Mouse (Mus musculus) midbrain, embryonic 16.5 days (tissue): ENCODE data around the gene Sult2b1. TPM values are rescaled to one million over a fixed set of nuclear protein-coding genes. Genes with fewer than 3 reads are reported as not detected.

Experiments
- ATAC-seq: fragments of 200-750 bp; cut with Nextera tagmentation; 2 replicates; pipeline ENCODE4 v1.8.0; 2017; ENCODE audit warnings: moderate TSS enrichment
- H3K27ac ChIP-seq: fragments of 300-500 bp; sonication (generic); 2 replicates; pipeline ENCODE4 v1.5.1; 2014; ENCODE audit warnings: mild to moderate bottlenecking, low read length, mixed read lengths
- H3K27me3 ChIP-seq: fragments of 300-500 bp; sonication (generic); 2 replicates; pipeline ENCODE4 v1.6.1; 2014; ENCODE audit warnings: low read depth, low read length, mixed read lengths; ENCODE audit not compliant: control insufficient read depth, insufficient read depth
- H3K36me3 ChIP-seq: fragments of 300-500 bp; sonication (generic); 2 replicates; pipeline ENCODE4 v1.6.1; 2014; ENCODE audit warnings: mild to moderate bottlenecking, low read length, moderate library complexity, mixed read lengths; ENCODE audit not compliant: control insufficient read depth, insufficient read depth
- H3K4me1 ChIP-seq: fragments of 300-500 bp; sonication (generic); 2 replicates; pipeline ENCODE4 v1.6.1; 2014; ENCODE audit warnings: mild to moderate bottlenecking, low read length, mixed read lengths; ENCODE audit not compliant: control insufficient read depth, insufficient read depth
- H3K4me2 ChIP-seq: fragments of 300-500 bp; sonication (generic); 2 replicates; pipeline ENCODE4 v1.6.1; 2014; ENCODE audit warnings: mild to moderate bottlenecking, low read length, mixed read lengths
- H3K4me3 ChIP-seq: fragments of 300-500 bp; sonication (generic); 2 replicates; pipeline ENCODE4 v1.5.1; 2014; ENCODE audit warnings: low read depth, mild to moderate bottlenecking, low read length, moderate library complexity, mixed read lengths
- H3K9ac ChIP-seq: fragments of 300-500 bp; sonication (generic); 2 replicates; pipeline ENCODE4 v1.6.1; 2014; ENCODE audit warnings: low read depth, low read length, mixed read lengths
- H3K9me3 ChIP-seq: fragments of 300-500 bp; sonication (generic); replicated peaks from 2 replicates; pipeline ENCODE4 v1.6.1; 2014; ENCODE audit warnings: mild to moderate bottlenecking, low read length, mixed read lengths; ENCODE audit not compliant: control insufficient read depth, poor library complexity, severe bottlenecking
- WGBS: fragments of 180-500 bp; shearing (Covaris S2); extraction: QIAGEN DNeasy Blood & Tissue Kit; methylation state at CpG from one replicate; pipeline ENCODE4 v1.1.7; 2014; 5-methylcytosine and 5-hydroxymethylcytosine counted together
- polyA plus RNA-seq: library from polyadenylated mRNA; unstranded; fragments of >200 nt; fragmentation: Nextera tagmentation; extraction: Ambion mirVana; gene quantifications from 2 replicates; pipeline ENCODE4 v1.2.1, GENCODE M21; 2015

Sult2b1 gene
- polyA plus RNA-seq, 1 experiment from 2014 or later: 6.4 TPM

GRCm38 (mm10) chr7:45747450-45747849 lies 37.0 kb downstream of the Sult2b1 start:
- Histone ChIP-seq H3K27ac (no peak overlapping the region), H3K4me2 (no peak overlapping the region), H3K4me1 (peaks cover 3% of the 10 kb centered on the region; the same call in 1 of the 2 replicates), H3K4me3 (no peak overlapping the region), H3K9ac (no peak overlapping the region), H3K27me3 (no peaks in the 10 kb centered on the region), H3K36me3 (no peaks in the 10 kb centered on the region), H3K9me3 (no peaks in the 10 kb centered on the region)
- ATAC-seq: no peak
- 79% methylated on average over 5 of the region's 5 CpGs for WGBS

GRCm38 (mm10) chr7:45746518-45746917 lies 38.0 kb downstream of the Sult2b1 start:
- 73% methylated on average over 6 of the region's 6 CpGs for WGBS
- Histone ChIP-seq H3K4me3 (no peak overlapping the region), H3K4me2 (no peak overlapping the region), H3K36me3 (no peaks in the 10 kb centered on the region), H3K9ac (no peak overlapping the region), H3K27me3 (no peaks in the 10 kb centered on the region; the same call in 1 of the 2 replicates), H3K9me3 (no peaks in the 10 kb centered on the region), H3K27ac (no peak overlapping the region), H3K4me1 (peaks cover 3% of the 10 kb centered on the region; the same call in 1 of the 2 replicates)
- no peak for ATAC-seq

GRCm38 (mm10) chr7:45744387-45744786 lies 40.1 kb downstream of the Sult2b1 start:
- no peak for ATAC-seq
- Histone ChIP-seq H3K27ac (no peak overlapping the region), H3K36me3 (no peaks in the 10 kb centered on the region), H3K9ac (no peak overlapping the region), H3K4me2 (no peak overlapping the region), H3K4me1 (peaks cover under 1% of the 10 kb centered on the region; the same call in 1 of the 2 replicates), H3K9me3 (no peaks in the 10 kb centered on the region), H3K4me3 (no peak overlapping the region), H3K27me3 (no peaks in the 10 kb centered on the region; the same call in 1 of the 2 replicates)
- 46% methylated on average over 2 of the region's 2 CpGs for WGBS

GRCm38 (mm10) chr7:45742338-45742737 lies 42.1 kb downstream of the Sult2b1 start:
- Histone ChIP-seq H3K4me3 (no peak overlapping the region), H3K4me1 (no peaks in the 10 kb centered on the region)
- 36% methylated on average over 19 of the region's 19 CpGs for WGBS

GRCm38 (mm10) chr7:45741777-45742176 lies 42.7 kb downstream of the Sult2b1 start:
- Histone ChIP-seq H3K9me3 (no peaks in the 10 kb centered on the region), H3K4me2 (peak overlapping the region; percentile 26), H3K4me1 (no peaks in the 10 kb centered on the region), H3K4me3 (no peak overlapping the region), H3K9ac (peak overlapping the region; percentile 7; the same call in 1 of the 2 replicates), H3K27ac (no peak overlapping the region), H3K36me3 (no peaks in the 10 kb centered on the region), H3K27me3 (no peaks in the 10 kb centered on the region; the same call in 1 of the 2 replicates)
- WGBS: 34% methylated on average over 11 of the region's 11 CpGs
- ATAC-seq: 0 out of 2 replicates have a peak, but pooled peaks have one; percentile 14

More at GRCm38 (mm10) chr7:45742338-45742737, 42.1 kb downstream of the Sult2b1 start:
- Histone ChIP-seq H3K9ac (no peak overlapping the region), H3K9me3 (no peaks in the 10 kb centered on the region), H3K36me3 (no peaks in the 10 kb centered on the region), H3K4me2 (peak overlapping the region; percentile 26), H3K27ac (no peak overlapping the region), H3K27me3 (no peaks in the 10 kb centered on the region; the same call in 1 of the 2 replicates)
- no peak for ATAC-seq

- H3K9ac ChIP-seq: no peak overlapping the region
- H3K4me2 ChIP-seq: 0 out of 2 replicates have a peak overlapping the region, but pooled peaks have one; percentile 26
- H3K27me3 ChIP-seq: no peaks in the 10 kb centered on the region; the same call in 1 of the 2 replicates
- no peak overlapping the region for H3K4me3 ChIP-seq
- WGBS: 84% methylated on average over 12 of the region's 12 CpGs
- no peak for ATAC-seq
- H3K36me3 ChIP-seq: no peaks in the 10 kb centered on the region
- H3K4me1 ChIP-seq: no peaks in the 10 kb centered on the region
- no peak overlapping the region for H3K27ac ChIP-seq
- no peaks in the 10 kb centered on the region for H3K9me3 ChIP-seq
These were observed 43.2 kb downstream of the Sult2b1 start for GRCm38 (mm10) chr7:45741308-45741707.

GRCm38 (mm10) chr7:45739820-45740219 lies 44.6 kb downstream of the Sult2b1 start:
- H3K27me3 ChIP-seq: no peaks in the 10 kb centered on the region; the same call in 1 of the 2 replicates
- no peak overlapping the region for H3K27ac ChIP-seq
- ATAC-seq: no peak
- no peaks in the 10 kb centered on the region for H3K36me3 ChIP-seq
- no peak overlapping the region for H3K4me3 ChIP-seq
- no peak overlapping the region for H3K9ac ChIP-seq
- no peak overlapping the region for H3K4me2 ChIP-seq
- WGBS: 63% methylated on average over 10 of the region's 10 CpGs
- no peaks in the 10 kb centered on the region for H3K9me3 ChIP-seq
- no peaks in the 10 kb centered on the region for H3K4me1 ChIP-seq

GRCm38 (mm10) chr7:45739162-45739763 lies 45.2 kb downstream of the Sult2b1 start:
- H3K27me3 ChIP-seq: no peaks in the 10 kb centered on the region; the same call in 1 of the 2 replicates
- H3K27ac ChIP-seq: no peak overlapping the region
- no peak overlapping the region for H3K9ac ChIP-seq
- no peak overlapping the region for H3K4me2 ChIP-seq
- ATAC-seq: peak; percentile 92
- H3K9me3 ChIP-seq: no peaks in the 10 kb centered on the region
- H3K4me3 ChIP-seq: no peak overlapping the region
- WGBS: 5% methylated on average over 9 of the region's 9 CpGs
- no peaks in the 10 kb centered on the region for H3K4me1 ChIP-seq
- no peaks in the 10 kb centered on the region for H3K36me3 ChIP-seq

- WGBS: 86% methylated on average over 5 of the region's 5 CpGs
- ATAC-seq: no peak
These were observed 51.0 kb downstream of the Sult2b1 start for GRCm38 (mm10) chr7:45733477-45733876.

More at GRCm38 (mm10) chr7:45733477-45733876, 51.0 kb downstream of the Sult2b1 start:
- Histone ChIP-seq H3K27ac (no peak overlapping the region), H3K9ac (no peak overlapping the region), H3K27me3 (no peaks in the 10 kb centered on the region), H3K4me3 (no peak overlapping the region), H3K36me3 (no peaks in the 10 kb centered on the region), H3K4me1 (no peaks in the 10 kb centered on the region), H3K4me2 (no peak overlapping the region), H3K9me3 (no peaks in the 10 kb centered on the region)
